Mouse (Mus musculus): ENCODE measurements at regions not wholly inside any gene's neighbourhood (a gene's known extent, or its start where the extent isn't known, plus 50 kb on each side); places are given as distances from the start of the nearest gene placed in this dataset.
A peak's percentile ranks its signal among the peaks of the same experiment; 100 is the strongest.

- no peak for TF ChIP-seq CTCF (IDR thresholded peaks at IDR 0.05; ENCODE audit: insufficient read depth, low read length)
- peak; percentile 97; the same call in 1 of the 2 replicates for TF ChIP-seq POLR2A (IDR thresholded peaks at IDR 0.05; ENCODE audit: borderline replicate concordance, extremely low read depth, low read depth, low read length)
These were observed 80.8 kb downstream of the Vcpkmt start for GRCm38 (mm10) chr12:69501783-69502705.
